Mouse (Mus musculus): ENCODE measurements at regions not wholly inside any gene's neighbourhood (a gene's known extent, or its start where the extent isn't known, plus 50 kb on each side); places are given as distances from the start of the nearest gene placed in this dataset.

- TF ChIP-seq CTCF (IDR thresholded peaks at IDR 0.05): no peak
- Histone ChIP-seq H3K4me3 (ENCODE audit: low read depth, low read length) (no peak overlapping the region), H3K4me2 (ENCODE audit: low read depth, low read length, poor library complexity, severe bottlenecking) (no peak overlapping the region), H3K27me3 (ENCODE audit: insufficient read depth, low read length) (no peaks in the 10 kb centered on the region), H3K27ac (ENCODE audit: low read depth, low read length) (no peak overlapping the region), H3K9me3 (ENCODE audit: low read length) (no peaks in the 10 kb centered on the region), H3K9ac (replicated peaks; ENCODE audit: low read length, poor library complexity, severe bottlenecking) (no peak overlapping the region), H3K36me3 (ENCODE audit: insufficient read depth, low read length) (no peaks in the 10 kb centered on the region), H3K4me1 (ENCODE audit: insufficient read depth, low read length) (no peaks in the 10 kb centered on the region)
- 73% methylated on average over 2 of the region's 2 CpGs for WGBS
- ATAC-seq (ENCODE audit: low FRiP score) (no peak), DNase-seq (ENCODE audit: low spot score) (no peak)
These were observed 135.4 kb upstream of the Pcdh7 start for GRCm38 (mm10) chr5:57582392-57582791.

DNA sequence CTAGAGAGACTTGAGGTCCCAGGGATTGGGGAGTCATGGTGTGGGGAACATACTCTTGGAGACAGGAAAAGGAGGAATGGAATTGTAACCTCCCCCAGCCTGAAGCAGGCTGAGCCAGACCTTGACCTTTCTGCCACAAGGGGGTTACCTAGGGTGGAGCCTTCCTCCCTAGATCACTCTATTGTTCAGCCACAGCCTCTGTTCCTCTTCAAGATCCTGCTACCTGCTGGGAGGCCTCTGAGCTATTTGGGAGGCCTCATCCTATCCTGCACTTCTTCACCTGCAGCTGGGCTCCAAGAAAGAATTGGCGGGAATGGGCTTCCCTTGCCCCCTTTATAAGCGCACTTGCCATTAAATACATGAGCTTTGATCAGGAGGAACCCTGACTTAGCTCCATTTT is 130.8 kb upstream of the Pcdh7 start:
- TF ChIP-seq CTCF (IDR thresholded peaks at IDR 0.05): no peak
- H3K4me3 ChIP-seq (ENCODE audit: low read depth, low read length): no peak overlapping the region
- H3K27me3 ChIP-seq (ENCODE audit: insufficient read depth, low read length): no peaks in the 10 kb centered on the region
- ATAC-seq (ENCODE audit: low FRiP score): no peak
- no peak overlapping the region for H3K4me2 ChIP-seq (ENCODE audit: low read depth, low read length, poor library complexity, severe bottlenecking)
- no peaks in the 10 kb centered on the region for H3K4me1 ChIP-seq (ENCODE audit: insufficient read depth, low read length)
- no peak for DNase-seq (ENCODE audit: low spot score)
- H3K36me3 ChIP-seq (ENCODE audit: insufficient read depth, low read length): no peaks in the 10 kb centered on the region
- H3K9ac ChIP-seq (replicated peaks; ENCODE audit: low read length, poor library complexity, severe bottlenecking): no peak overlapping the region
- WGBS: 63% methylated on average over 2 of the region's 2 CpGs
- no peaks in the 10 kb centered on the region for H3K9me3 ChIP-seq (ENCODE audit: low read length)
- no peak overlapping the region for H3K27ac ChIP-seq (ENCODE audit: low read depth, low read length)

- Histone ChIP-seq H3K27ac (ENCODE audit: low read depth, low read length) (no peak overlapping the region), H3K27me3 (ENCODE audit: insufficient read depth, low read length) (no peaks in the 10 kb centered on the region), H3K9ac (replicated peaks; ENCODE audit: low read length, poor library complexity, severe bottlenecking) (no peak overlapping the region), H3K36me3 (ENCODE audit: insufficient read depth, low read length) (no peaks in the 10 kb centered on the region), H3K4me3 (ENCODE audit: low read depth, low read length) (no peak overlapping the region), H3K4me1 (ENCODE audit: insufficient read depth, low read length) (no peaks in the 10 kb centered on the region), H3K9me3 (ENCODE audit: low read length) (no peaks in the 10 kb centered on the region), H3K4me2 (ENCODE audit: low read depth, low read length, poor library complexity, severe bottlenecking) (no peak overlapping the region)
- no peak for DNase-seq (ENCODE audit: low spot score)
- whole genome bisulfite sequencing: 87% methylated on average over 1 of the region's 1 CpGs
- no peak for ATAC-seq (ENCODE audit: low FRiP score)
- no peak for TF ChIP-seq CTCF (IDR thresholded peaks at IDR 0.05)
These were observed 121.8 kb upstream of the Pcdh7 start for GRCm38 (mm10) chr5:57595924-57596323.

- no peak for DNase-seq (ENCODE audit: low spot score)
- WGBS: 73% methylated on average over 5 of the region's 5 CpGs
- ATAC-seq (ENCODE audit: low FRiP score): no peak
- Histone ChIP-seq H3K9ac (replicated peaks; ENCODE audit: low read length, poor library complexity, severe bottlenecking) (no peak overlapping the region), H3K4me2 (ENCODE audit: low read depth, low read length, poor library complexity, severe bottlenecking) (no peak overlapping the region), H3K27me3 (ENCODE audit: insufficient read depth, low read length) (no peaks in the 10 kb centered on the region), H3K36me3 (ENCODE audit: insufficient read depth, low read length) (no peaks in the 10 kb centered on the region), H3K4me3 (ENCODE audit: low read depth, low read length) (no peak overlapping the region), H3K4me1 (ENCODE audit: insufficient read depth, low read length) (no peaks in the 10 kb centered on the region), H3K27ac (ENCODE audit: low read depth, low read length) (no peak overlapping the region), H3K9me3 (ENCODE audit: low read length) (no peaks in the 10 kb centered on the region)
- no peak for TF ChIP-seq CTCF (IDR thresholded peaks at IDR 0.05)
These were observed 120.7 kb upstream of the Pcdh7 start for GRCm38 (mm10) chr5:57597043-57597442.

GRCm38 (mm10) chr5:57598187-57598700 is 119.5 kb upstream of the Pcdh7 start:
- Histone ChIP-seq H3K27ac (ENCODE audit: low read depth, low read length) (no peak overlapping the region), H3K36me3 (ENCODE audit: insufficient read depth, low read length) (no peaks in the 10 kb centered on the region), H3K9me3 (ENCODE audit: low read length) (no peaks in the 10 kb centered on the region), H3K4me3 (ENCODE audit: low read depth, low read length) (no peak overlapping the region), H3K4me2 (ENCODE audit: low read depth, low read length, poor library complexity, severe bottlenecking) (no peak overlapping the region), H3K4me1 (ENCODE audit: insufficient read depth, low read length) (no peaks in the 10 kb centered on the region), H3K9ac (replicated peaks; ENCODE audit: low read length, poor library complexity, severe bottlenecking) (no peak overlapping the region), H3K27me3 (ENCODE audit: insufficient read depth, low read length) (no peaks in the 10 kb centered on the region)
- ATAC-seq (ENCODE audit: low FRiP score) (no peak), DNase-seq (ENCODE audit: low spot score) (peak; percentile 63)
- no peak for TF ChIP-seq CTCF (IDR thresholded peaks at IDR 0.05)
- WGBS: 67% methylated on average over 4 of the region's 4 CpGs
